Mouse (Mus musculus): ENCODE results near the gene Zfp536.
A peak's percentile ranks its signal among the peaks of the same experiment; 100 is the strongest.

Zfp536 gene

GRCm38 (mm10) chr7:37559851-37560250 is 213.6 kb downstream of the Zfp536 start:
- no peak for DNase-seq (ENCODE audit: low read depth in 2 of 2, low spot score in 2 of 2)

- DNase-seq (ENCODE audit: low read depth in 2 of 2, low spot score in 2 of 2): no peak
These were observed 214.1 kb downstream of the Zfp536 start for GRCm38 (mm10) chr7:37559341-37559740.

- DNase-seq (ENCODE audit: low read depth in 2 of 2, low spot score in 2 of 2): no peak
These were observed 216.6 kb downstream of the Zfp536 start for GRCm38 (mm10) chr7:37556811-37557210.

GRCm38 (mm10) chr7:37554405-37554804 is 219.0 kb downstream of the Zfp536 start:
- DNase-seq (ENCODE audit: low read depth in 2 of 2, low spot score in 2 of 2): no peak

GRCm38 (mm10) chr7:37553646-37554045 is 219.8 kb downstream of the Zfp536 start:
- DNase-seq (ENCODE audit: low read depth in 2 of 2, low spot score in 2 of 2): no peak

GRCm38 (mm10) chr7:37552384-37552783 is 221.1 kb downstream of the Zfp536 start:
- DNase-seq (ENCODE audit: low read depth in 2 of 2, low spot score in 2 of 2): no peak

- DNase-seq (ENCODE audit: low read depth in 2 of 2, low spot score in 2 of 2): no peak
These were observed 224.6 kb downstream of the Zfp536 start for GRCm38 (mm10) chr7:37548805-37549204.

- no peak for DNase-seq (ENCODE audit: low read depth in 2 of 2, low spot score in 2 of 2)
These were observed 229.4 kb downstream of the Zfp536 start for GRCm38 (mm10) chr7:37544011-37544410.

- DNase-seq (ENCODE audit: low read depth in 2 of 2, low spot score in 2 of 2): no peak
These were observed 230.5 kb downstream of the Zfp536 start for GRCm38 (mm10) chr7:37542951-37543350.

GRCm38 (mm10) chr7:37531166-37531565 is 242.3 kb downstream of the Zfp536 start:
- no peak for DNase-seq (ENCODE audit: low read depth in 2 of 2, low spot score in 2 of 2)

GRCm38 (mm10) chr7:37528311-37528710 is 245.1 kb downstream of the Zfp536 start:
- no peak for DNase-seq (ENCODE audit: low read depth in 2 of 2, low spot score in 2 of 2)

- no peak for DNase-seq (ENCODE audit: low read depth in 2 of 2, low spot score in 2 of 2)
These were observed 245.6 kb downstream of the Zfp536 start for GRCm38 (mm10) chr7:37527890-37528289.

GRCm38 (mm10) chr7:37521407-37521806 is 252.0 kb downstream of the Zfp536 start:
- DNase-seq (ENCODE audit: low read depth in 2 of 2, low spot score in 2 of 2): no peak

- no peak for DNase-seq (ENCODE audit: low read depth in 2 of 2, low spot score in 2 of 2)
These were observed 262.3 kb downstream of the Zfp536 start for GRCm38 (mm10) chr7:37510933-37511675.

GRCm38 (mm10) chr7:37509700-37510099 is 263.7 kb downstream of the Zfp536 start:
- DNase-seq (ENCODE audit: low read depth in 2 of 2, low spot score in 2 of 2): no peak

GRCm38 (mm10) chr7:37505548-37505947 is 267.9 kb downstream of the Zfp536 start:
- DNase-seq (ENCODE audit: low read depth in 2 of 2, low spot score in 2 of 2): no peak

GRCm38 (mm10) chr7:37505096-37505495 is 268.3 kb downstream of the Zfp536 start:
- no peak for DNase-seq (ENCODE audit: low read depth in 2 of 2, low spot score in 2 of 2)

- DNase-seq (ENCODE audit: low read depth in 2 of 2, low spot score in 2 of 2): no peak
These were observed 274.6 kb downstream of the Zfp536 start for GRCm38 (mm10) chr7:37498881-37499280.

GRCm38 (mm10) chr7:37496491-37496890 is 276.9 kb downstream of the Zfp536 start:
- DNase-seq (ENCODE audit: low read depth in 2 of 2, low spot score in 2 of 2): no peak

- peak; percentile 35 to 53 for DNase-seq (ENCODE audit: low read depth in 2 of 2, low spot score in 2 of 2)
These were observed 283.1 kb downstream of the Zfp536 start for GRCm38 (mm10) chr7:37490312-37490711.

GRCm38 (mm10) chr7:37484946-37485345 is 288.5 kb downstream of the Zfp536 start:
- DNase-seq (ENCODE audit: low read depth in 2 of 2, low spot score in 2 of 2): no peak

- no peak for DNase-seq (ENCODE audit: low read depth in 2 of 2, low spot score in 2 of 2)
These were observed 290.9 kb downstream of the Zfp536 start for GRCm38 (mm10) chr7:37482564-37482963.

GRCm38 (mm10) chr7:37481165-37481564 is 292.3 kb downstream of the Zfp536 start:
- DNase-seq (ENCODE audit: low read depth in 2 of 2, low spot score in 2 of 2): no peak

All from CD8-positive naive resting alpha-beta T cell, adult 2 months (primary cell).